In genomic region chr4:3213349-3213748, GRCm38 (mm10) we compare ENCODE assay signal across 20 mouse cellular contexts. TPM values are rescaled to one million over a fixed set of nuclear protein-coding genes. Genes with fewer than 3 reads are reported as not detected.
"Had no signal": no experiment of that assay in that cellular context is flagged by ENCODE, and none has a peak within 500 bp of the region (broad histone marks: within the 10 kb centered on the region; RNA-seq: fewer than 3 reads in every experiment).

No protein-coding gene starts in this region.

RNA-seq across cellular contexts. Expression of gene Vmn1r3, which starts 28.2 kb away (rescaled TPM):
- polyA plus RNA-seq: cerebellum, adult 2 months; cortical plate, adult 2 months; embryonic facial prominence, embryonic 10.5 days; embryonic facial prominence, embryonic 11.5 days; embryonic facial prominence, embryonic 12.5 days; embryonic facial prominence, embryonic 13.5 days; embryonic facial prominence, embryonic 14.5 days; embryonic facial prominence, embryonic 15.5 days; erythroblast, embryonic 14.5 days; forebrain, embryonic 10.5 days; forebrain, embryonic 11.5 days; forebrain, embryonic 12.5 days; forebrain, embryonic 13.5 days; forebrain, embryonic 14.5 days; forebrain, embryonic 15.5 days; forebrain, embryonic 16.5 days; forebrain, postnatal 0 days; frontal cortex, adult 2 months; gonadal fat pad, adult 2 months; heart, adult 2 months had no signal

RNA-seq across cellular contexts. Expression of gene Vmn1r2, which starts 46.2 kb away (rescaled TPM):
- polyA plus RNA-seq: cerebellum, adult 2 months; cortical plate, adult 2 months; embryonic facial prominence, embryonic 10.5 days; embryonic facial prominence, embryonic 11.5 days; embryonic facial prominence, embryonic 12.5 days; embryonic facial prominence, embryonic 13.5 days; embryonic facial prominence, embryonic 14.5 days; embryonic facial prominence, embryonic 15.5 days; erythroblast, embryonic 14.5 days; forebrain, embryonic 10.5 days; forebrain, embryonic 11.5 days; forebrain, embryonic 12.5 days; forebrain, embryonic 13.5 days; forebrain, embryonic 14.5 days; forebrain, embryonic 15.5 days; forebrain, embryonic 16.5 days; forebrain, postnatal 0 days; frontal cortex, adult 2 months; gonadal fat pad, adult 2 months; heart, adult 2 months had no signal
